Mouse (Mus musculus): ENCODE results near the gene Osbpl9.

Gene Osbpl9

GRCm38 (mm10) chr4:109173775-109174440, 28.2 kb downstream of the Osbpl9 start:
- no peak for TF ChIP-seq GATA4 (IDR thresholded peaks at IDR 0.05; ENCODE audit: insufficient replicate concordance, low read length)

GRCm38 (mm10) chr4:109173369-109173768, 28.7 kb downstream of the Osbpl9 start:
- no peak for TF ChIP-seq GATA4 (IDR thresholded peaks at IDR 0.05; ENCODE audit: insufficient replicate concordance, low read length)

- TF ChIP-seq GATA4 (IDR thresholded peaks at IDR 0.05; ENCODE audit: insufficient replicate concordance, low read length) = no peak
These were observed 36.4 kb downstream of the Osbpl9 start for GRCm38 (mm10) chr4:109165521-109166173.

- TF ChIP-seq GATA4 (IDR thresholded peaks at IDR 0.05; ENCODE audit: insufficient replicate concordance, low read length) = no peak
These were observed 45.4 kb downstream of the Osbpl9 start for GRCm38 (mm10) chr4:109156481-109157261.

GRCm38 (mm10) chr4:109156073-109156472, 46.0 kb downstream of the Osbpl9 start:
- TF ChIP-seq GATA4 (IDR thresholded peaks at IDR 0.05; ENCODE audit: insufficient replicate concordance, low read length) = no peak

GRCm38 (mm10) chr4:109150214-109150613, 51.9 kb downstream of the Osbpl9 start:
- no peak for TF ChIP-seq GATA4 (IDR thresholded peaks at IDR 0.05; ENCODE audit: insufficient replicate concordance, low read length)

- no peak for TF ChIP-seq GATA4 (IDR thresholded peaks at IDR 0.05; ENCODE audit: insufficient replicate concordance, low read length)
These were observed 52.7 kb downstream of the Osbpl9 start for GRCm38 (mm10) chr4:109149411-109149810.

- 0 out of 2 replicates have a peak, but pooled peaks have one; percentile 28 for TF ChIP-seq GATA4 (IDR thresholded peaks at IDR 0.05; ENCODE audit: insufficient replicate concordance, low read length)
These were observed 54.6 kb downstream of the Osbpl9 start for GRCm38 (mm10) chr4:109147278-109148038.

GRCm38 (mm10) chr4:109143091-109143490, 59.0 kb downstream of the Osbpl9 start:
- TF ChIP-seq GATA4 (IDR thresholded peaks at IDR 0.05; ENCODE audit: insufficient replicate concordance, low read length) = no peak

GRCm38 (mm10) chr4:109138551-109138950, 63.5 kb downstream of the Osbpl9 start:
- TF ChIP-seq GATA4 (IDR thresholded peaks at IDR 0.05; ENCODE audit: insufficient replicate concordance, low read length) = no peak

- no peak for TF ChIP-seq GATA4 (IDR thresholded peaks at IDR 0.05; ENCODE audit: insufficient replicate concordance, low read length)
These were observed 65.5 kb downstream of the Osbpl9 start for GRCm38 (mm10) chr4:109136475-109137125.

- no peak for TF ChIP-seq GATA4 (IDR thresholded peaks at IDR 0.05; ENCODE audit: insufficient replicate concordance, low read length)
These were observed 67.1 kb downstream of the Osbpl9 start for GRCm38 (mm10) chr4:109134955-109135354.

- TF ChIP-seq GATA4 (IDR thresholded peaks at IDR 0.05; ENCODE audit: insufficient replicate concordance, low read length) = no peak
These were observed 70.7 kb downstream of the Osbpl9 start for GRCm38 (mm10) chr4:109131256-109131872.

- TF ChIP-seq GATA4 (IDR thresholded peaks at IDR 0.05; ENCODE audit: insufficient replicate concordance, low read length) = no peak
These were observed 73.1 kb downstream of the Osbpl9 start for GRCm38 (mm10) chr4:109128971-109129370.

All from liver, adult (tissue).